Mouse (Mus musculus) brain, embryonic 18.5 days (tissue): Measurements from ENCODE around the gene Mrpl33.
A peak's percentile ranks its signal among the peaks of the same experiment; 100 is the strongest.
"Not testable (repeated sequence)": the region's sequence is repeated elsewhere in the genome, so short reads cannot be mapped to it uniquely, and the experiment has no call there.

Experiments used
- DNase-seq: peaks from one replicate; pipeline ENCODE4 v3.0.0-alpha.2; 2012; ENCODE audit warnings: low read depth, low spot score

Gene Mrpl33

DNA sequence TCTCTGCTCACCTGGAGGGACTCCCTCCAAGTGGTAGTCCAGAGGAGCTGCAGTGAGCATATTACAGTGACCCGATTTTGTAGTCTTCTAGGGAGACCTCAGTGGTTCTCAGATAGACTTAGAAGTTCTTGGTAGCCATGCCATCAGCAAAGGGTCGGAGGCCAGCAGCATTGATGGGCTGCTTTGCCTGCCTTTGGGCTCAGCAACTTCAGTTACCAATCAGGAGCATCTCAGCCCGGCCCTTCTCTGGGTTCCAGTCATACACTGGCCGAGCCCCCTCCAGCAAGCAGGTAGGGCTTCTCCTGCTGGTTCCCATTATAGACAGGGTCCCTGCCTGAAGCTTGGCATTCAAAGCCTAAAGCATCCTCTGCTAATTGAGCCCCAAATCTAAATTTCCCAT lies 867 bp upstream of the Mrpl33 start:
- no peak for DNase-seq

GRCm38 (mm10) chr5:31597430-31597944 lies 752 bp downstream of the Mrpl33 start:
- DNase-seq = no peak

DNA sequence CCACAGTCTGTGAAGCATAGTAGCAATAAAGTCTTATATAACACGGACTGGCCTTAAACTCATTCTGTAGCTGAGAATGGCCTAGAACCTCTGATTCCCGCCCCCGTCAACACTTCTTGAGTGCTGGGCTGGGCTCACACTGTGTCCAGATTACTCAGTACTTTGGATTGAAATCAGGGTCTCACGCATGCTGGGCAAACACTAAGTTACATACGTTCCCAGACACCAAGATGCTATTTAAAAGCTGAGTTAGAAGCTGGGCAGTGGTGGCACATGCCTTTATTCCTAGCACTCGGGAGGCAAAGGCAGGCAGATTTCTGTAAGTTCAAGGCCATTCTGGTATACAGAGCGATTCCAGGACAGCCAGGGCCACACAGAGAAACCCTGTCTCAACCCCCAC lies 1.4 kb downstream of the Mrpl33 start:
- no peak for DNase-seq

DNA sequence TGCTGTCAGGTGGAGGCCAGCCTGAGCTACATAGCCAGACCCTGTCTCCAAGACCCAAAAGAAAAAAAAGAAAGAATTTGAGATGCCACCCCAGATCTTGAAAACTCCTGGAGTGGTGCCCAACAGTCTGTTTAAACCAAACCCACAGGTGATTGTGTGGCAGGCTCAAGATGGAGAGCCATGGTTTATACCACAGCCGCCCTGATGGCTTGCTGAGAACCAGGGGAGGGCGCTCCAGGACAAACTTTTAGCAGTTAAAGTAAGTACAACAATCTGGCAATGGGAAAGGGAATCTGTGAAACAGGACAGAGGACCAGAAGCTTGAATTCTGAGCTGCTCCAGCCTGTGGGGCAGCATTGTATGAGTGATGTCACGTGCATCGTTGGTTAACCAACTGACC lies 1.8 kb downstream of the Mrpl33 start:
- DNase-seq = no peak

DNA sequence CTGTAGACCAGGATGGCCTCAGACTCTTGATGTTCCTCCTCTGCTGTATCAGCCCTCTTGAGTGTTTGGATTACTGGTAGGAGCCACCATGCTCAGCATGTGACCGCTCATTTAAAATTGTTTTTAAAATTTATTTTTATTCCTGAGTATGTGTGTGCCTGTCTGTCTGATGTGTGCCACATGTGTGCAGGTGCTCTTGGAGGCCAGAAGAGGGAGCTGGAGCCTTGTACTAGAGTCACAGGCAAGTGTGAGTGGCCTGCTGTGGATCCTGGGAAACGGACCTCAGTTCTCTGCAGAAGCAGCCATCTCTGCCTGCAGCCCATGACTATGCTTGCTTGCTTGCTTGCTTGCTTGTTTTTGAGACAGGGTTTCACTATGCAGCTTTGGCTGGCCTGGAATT lies 2.4 kb downstream of the Mrpl33 start:
- DNase-seq = no peak

GRCm38 (mm10) chr5:31601162-31601722 lies 4.5 kb downstream of the Mrpl33 start:
- no peak for DNase-seq

DNA sequence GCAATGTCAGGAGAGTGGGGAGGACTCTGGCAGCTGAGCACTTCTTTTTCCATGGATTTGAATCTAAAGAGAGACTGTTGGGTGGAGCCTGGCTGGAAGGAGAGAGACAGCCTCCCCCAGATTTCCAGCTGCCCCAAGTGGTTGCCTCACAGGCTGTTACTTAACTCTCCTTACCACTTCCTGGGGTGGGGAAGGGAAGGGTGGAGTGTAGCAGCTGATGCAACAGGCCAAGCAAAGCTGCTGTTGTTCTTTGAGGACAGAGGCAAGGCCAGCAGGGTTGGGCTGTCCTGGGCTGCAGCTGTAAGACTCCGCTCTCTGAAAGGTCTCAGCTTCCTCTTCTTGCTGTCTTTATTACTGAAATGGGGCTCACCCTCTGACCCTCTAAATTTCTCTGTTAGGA lies 5.6 kb downstream of the Mrpl33 start:
- DNase-seq = no peak

DNA sequence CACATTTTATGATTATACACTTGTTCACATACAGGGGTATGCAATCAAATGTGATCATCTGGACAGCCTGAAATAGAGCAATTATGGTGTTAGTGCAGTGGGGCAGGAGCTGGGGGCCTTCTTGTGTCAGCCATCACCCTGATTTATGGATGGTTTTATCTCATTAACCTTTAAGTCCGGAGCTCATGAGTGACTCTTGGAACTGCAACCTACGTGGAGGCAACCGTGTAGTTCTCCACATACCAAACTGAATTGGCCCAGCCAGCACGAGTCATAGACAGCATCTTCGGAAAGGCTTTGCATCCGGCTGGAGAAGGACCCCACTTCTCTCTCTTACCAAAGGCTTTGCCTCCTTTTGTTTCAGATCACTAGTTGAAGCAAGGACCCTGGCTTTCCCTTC lies 7.0 kb downstream of the Mrpl33 start:
- DNase-seq = no peak

- DNase-seq = no peak
These were observed 9.4 kb downstream of the Mrpl33 start for GRCm38 (mm10) chr5:31606151-31606550.

DNA sequence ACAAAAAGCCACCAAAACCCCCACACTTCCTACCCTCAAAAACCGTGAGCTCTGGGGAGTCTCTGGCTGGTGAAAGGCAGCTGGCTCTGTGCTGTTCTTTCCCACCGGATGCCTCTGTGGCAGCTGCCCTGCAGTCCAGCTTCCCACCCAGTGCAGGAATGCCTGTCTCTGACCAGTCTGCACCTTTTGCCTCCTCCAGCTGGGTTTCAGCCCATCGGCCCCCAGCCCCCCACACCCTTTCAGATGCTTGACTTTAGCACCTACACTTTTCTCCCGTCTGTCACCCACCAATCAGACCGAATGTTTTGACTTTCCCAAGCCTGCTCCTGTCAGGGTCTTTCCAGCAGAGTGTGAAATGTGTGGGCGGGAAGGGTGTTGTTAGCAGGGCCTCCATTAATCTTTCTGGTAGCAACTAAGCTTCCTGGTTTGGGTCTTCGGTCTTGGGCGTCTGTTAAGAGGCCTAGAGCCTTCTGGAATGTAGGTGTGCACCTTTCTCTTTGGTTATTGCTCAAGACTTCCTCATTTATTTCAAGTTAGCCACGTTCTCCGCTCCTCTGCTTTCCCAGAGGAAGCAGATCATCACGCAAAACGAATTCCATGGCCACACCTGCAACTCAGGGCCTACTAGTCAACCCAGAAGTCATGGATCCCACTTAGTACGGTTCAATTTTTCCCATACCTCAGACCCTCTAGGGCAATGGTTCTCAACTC lies 13.8 kb downstream of the Mrpl33 start:
- DNase-seq = no peak

GRCm38 (mm10) chr5:31611186-31611585 lies 14.5 kb downstream of the Mrpl33 start:
- DNase-seq = no peak

DNA sequence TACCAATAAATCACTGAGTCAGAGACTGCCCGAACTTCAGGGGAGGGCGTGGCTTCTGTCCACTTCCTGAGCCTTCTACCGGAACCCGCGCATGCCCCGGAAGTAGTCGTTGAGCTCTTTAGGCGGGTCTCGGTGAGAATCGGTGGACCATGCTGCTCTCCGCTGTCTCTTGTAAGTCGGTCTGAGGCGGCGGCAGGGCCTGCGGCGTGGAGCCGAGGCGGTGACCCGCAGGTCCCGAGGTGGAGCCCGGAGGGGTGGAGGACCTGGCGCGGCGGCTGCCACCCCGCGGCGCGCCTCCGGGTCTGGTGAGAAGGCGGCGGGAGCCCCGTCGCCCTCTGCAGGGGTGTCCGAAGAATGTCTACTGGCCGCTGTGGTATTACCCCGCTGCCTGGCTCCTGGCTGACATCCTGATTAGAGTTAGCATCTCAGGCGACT lies 17.1 kb downstream of the Mrpl33 start:
- DNase-seq = peak; percentile 58

GRCm38 (mm10) chr5:31614339-31615025 lies 17.7 kb downstream of the Mrpl33 start:
- no peak for DNase-seq

DNA sequence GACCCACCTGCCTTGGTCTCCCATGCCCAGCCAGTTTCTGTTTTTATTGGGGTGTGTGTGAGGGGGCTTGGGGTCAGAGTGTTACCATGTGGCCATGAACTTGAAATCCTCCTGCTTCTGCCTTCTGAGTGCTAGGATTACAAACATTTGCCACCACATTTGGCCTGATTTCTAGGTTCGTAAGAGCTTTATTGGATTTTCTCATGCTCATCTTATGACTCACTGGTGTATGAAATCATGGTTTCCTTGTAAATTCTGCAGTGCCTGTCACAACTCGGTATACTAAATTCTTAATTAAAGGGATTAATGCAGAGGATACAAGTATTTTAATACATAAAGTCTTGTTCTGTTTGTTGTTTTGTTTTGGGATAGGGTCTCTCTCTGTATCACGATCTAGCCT lies 23.6 kb downstream of the Mrpl33 start:
- DNase-seq = no peak

- no peak for DNase-seq
These were observed 30.4 kb downstream of the Mrpl33 start for GRCm38 (mm10) chr5:31627117-31627516.

DNA sequence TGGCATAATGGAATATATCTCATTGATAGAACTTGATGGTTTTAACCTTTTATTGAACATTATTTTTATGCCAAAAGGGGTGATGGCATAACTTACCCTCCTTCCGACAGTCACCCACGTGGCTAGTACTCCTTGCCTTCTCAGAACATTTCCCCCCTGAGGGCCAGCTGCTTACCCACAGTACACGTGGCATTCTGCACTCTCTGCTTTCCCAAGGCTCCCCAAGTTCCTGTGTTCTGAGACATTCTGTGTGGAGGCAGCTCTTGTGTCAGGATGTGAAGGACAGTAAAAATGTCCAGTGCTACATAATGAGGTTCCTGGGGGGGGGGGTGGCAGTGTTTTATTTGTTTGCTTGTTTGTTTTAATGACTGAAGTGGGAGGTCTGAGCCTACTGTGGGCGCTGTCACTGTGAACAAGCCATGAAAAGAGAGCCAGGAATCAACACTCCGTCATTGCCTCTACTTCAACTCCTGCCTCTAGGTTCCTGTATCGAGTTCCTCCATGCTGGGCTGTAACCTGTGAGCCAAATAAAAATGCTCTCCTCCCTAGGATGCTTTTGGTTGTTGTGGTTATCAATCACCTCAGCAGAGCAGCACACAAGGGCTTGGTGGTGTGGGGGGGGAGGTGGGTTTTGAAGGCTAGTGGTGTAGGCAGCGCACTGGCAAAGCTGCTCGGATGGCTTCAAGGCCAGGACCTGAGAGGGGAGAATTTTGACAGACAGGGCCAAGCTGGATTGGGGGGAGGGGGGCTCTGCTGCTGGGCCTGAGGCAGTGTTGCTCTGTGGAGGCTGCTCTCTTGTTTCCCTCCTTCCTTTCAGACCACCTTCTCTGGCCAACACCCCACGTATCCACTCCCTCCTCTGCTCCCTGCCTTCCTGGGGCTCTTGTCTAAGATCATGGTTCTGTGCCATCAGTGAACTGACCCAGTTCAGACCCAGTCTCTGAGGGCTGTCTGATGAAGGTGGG lies 31.1 kb downstream of the Mrpl33 start:
- DNase-seq = no peak

DNA sequence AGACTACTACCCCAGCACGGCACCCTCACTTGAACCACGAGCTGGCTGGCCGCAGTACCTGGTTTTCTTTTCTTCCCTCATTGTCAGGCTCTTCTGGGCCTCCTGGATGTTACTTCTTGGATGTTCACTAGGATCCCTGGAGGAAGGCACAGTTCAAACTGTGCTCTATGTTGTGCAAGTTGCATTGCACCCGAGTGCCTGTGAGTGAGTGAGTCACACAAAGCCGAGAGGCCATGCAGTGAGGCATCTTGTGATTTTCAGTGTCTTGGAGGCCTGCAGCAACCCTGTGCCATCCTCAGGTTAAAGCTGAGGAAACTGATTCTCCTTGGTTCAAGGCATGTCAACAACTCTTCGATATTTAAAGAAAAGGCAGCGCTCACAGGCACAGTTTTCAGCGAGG lies 31.8 kb downstream of the Mrpl33 start:
- no peak for DNase-seq

- no peak for DNase-seq
These were observed 33.3 kb downstream of the Mrpl33 start for GRCm38 (mm10) chr5:31630064-31630463.

GRCm38 (mm10) chr5:31631169-31631568 lies 34.4 kb downstream of the Mrpl33 start:
- DNase-seq = not testable (repeated sequence)

GRCm38 (mm10) chr5:31634161-31634560 lies 37.4 kb downstream of the Mrpl33 start:
- no peak for DNase-seq

DNA sequence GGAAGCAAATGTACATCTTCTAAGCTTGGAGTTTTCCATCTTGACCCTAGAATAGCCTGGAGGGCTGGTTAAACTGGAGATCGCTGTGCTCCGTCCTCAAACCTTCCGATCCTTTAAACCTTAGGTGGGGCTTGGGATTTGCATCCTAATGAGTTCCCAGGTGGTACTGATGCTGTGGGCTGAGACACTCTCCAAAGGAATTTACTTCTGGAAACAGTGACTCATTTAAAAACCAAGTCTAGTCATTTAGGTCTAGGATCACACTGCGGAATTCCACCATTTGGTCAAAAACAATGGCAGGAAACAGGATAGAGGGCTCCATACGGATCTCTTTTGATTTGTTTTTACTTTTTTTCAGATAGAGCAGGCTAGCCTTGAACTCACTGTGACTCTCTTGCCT lies 37.9 kb downstream of the Mrpl33 start:
- no peak for DNase-seq
